Mouse (Mus musculus) gastrocnemius, adult 18-20 months (tissue): ENCODE measurements around the gene Col23a1. TPM values are rescaled to one million over a fixed set of nuclear protein-coding genes. Genes with fewer than 3 reads are reported as not detected.

Experiments
- DNase-seq: peaks from one replicate; pipeline ENCODE4 v3.0.0; 2021; ENCODE audit warnings: low spot score
- total RNA-seq, 2 experiments: library from RNA; stranded (reverse); gene quantifications; 2 replicates each; pipeline ENCODE4 v1.2.3; 2021

The Col23a1 gene
- total RNA-seq, 2 experiments from 2014 or later = 1.6 to 1.7 TPM

DNA sequence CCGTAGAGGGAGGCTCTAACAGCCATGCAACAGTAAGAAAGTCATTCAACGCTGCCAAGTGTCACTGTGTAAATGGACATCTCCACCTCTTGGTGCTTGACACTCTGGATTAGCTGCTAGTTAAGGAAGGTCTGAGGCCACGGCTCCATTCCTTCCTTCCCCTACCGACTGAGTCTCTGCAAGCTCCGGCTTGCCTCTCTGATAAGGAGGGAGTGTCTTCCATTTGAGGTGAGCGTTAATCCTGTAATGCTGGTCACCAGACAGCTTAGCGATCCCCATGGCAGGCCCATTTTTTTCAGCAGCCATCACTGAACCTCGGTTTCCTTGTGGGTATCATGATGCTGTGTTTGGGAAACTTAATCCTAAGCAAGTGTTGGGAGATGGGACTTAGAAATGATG lies 140.5 kb downstream of the Col23a1 start:
- no peak for DNase-seq

DNA sequence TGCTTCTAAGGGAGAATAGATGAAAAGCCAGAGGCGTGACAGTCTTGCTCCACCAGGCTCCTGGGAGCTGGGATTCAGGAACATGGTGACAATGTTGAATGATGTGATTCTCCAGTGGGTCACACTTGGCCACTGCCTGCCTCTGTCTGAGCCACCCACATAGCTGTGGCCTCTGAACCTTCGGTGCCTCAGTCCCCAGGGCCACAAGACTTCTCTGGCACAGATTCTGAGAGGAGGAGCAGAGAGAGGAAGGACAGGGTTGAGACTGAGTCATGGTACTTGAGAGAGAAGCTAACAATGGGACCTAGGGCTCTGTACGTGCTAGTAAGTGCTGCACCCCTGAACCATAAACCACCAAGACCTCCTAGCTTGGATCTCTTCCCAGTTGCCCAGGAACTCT lies 141.6 kb downstream of the Col23a1 start:
- no peak for DNase-seq

DNA sequence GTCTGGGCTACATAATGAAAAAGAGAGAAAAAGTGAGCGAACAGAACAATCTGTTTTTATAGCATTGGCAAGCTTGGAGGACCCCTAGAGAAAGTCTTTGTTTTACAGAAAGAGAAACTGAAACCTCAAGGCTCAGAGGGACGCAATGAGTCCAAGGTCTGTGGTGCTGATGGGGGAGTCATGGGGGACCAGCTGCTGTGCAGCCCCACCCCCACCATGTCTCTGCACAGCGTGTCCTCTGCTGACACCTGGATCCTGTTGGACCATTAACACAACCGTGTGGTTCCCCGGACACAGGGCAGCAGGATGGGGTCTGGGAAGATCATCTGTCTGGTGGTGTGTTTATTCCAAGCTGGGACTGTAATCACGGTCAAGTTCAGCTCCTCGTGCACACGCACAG lies 142.2 kb downstream of the Col23a1 start:
- no peak for DNase-seq

- no peak for DNase-seq
These were observed 152.3 kb downstream of the Col23a1 start for GRCm38 (mm10) chr11:51442006-51442405.

- DNase-seq = no peak
These were observed 152.9 kb downstream of the Col23a1 start for GRCm38 (mm10) chr11:51442599-51442998.

- no peak for DNase-seq
These were observed 154.1 kb downstream of the Col23a1 start for GRCm38 (mm10) chr11:51443818-51444217.

GRCm38 (mm10) chr11:51444649-51445048 lies 154.9 kb downstream of the Col23a1 start:
- no peak for DNase-seq

GRCm38 (mm10) chr11:51446711-51447425 lies 157.1 kb downstream of the Col23a1 start:
- DNase-seq = peak; percentile 42

DNA sequence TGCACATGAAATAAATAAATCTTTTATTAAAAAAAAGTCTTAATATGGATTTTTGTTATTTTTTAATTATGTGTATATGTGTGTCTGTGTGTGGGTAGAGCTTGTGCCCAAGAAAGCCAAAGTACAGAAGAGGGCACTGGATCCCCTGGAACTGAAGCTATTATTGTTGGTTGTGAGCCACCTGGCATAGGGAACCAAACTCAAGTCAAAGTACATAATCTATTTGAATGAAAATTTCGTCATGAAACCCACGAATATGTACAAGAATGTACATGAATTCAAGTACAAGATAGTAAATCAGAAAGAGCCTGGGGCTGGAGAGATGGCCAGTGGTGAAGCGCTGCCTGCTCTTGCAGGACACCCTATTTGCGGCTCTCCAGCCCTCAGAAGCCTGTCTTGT lies 158.5 kb downstream of the Col23a1 start:
- no peak for DNase-seq

GRCm38 (mm10) chr11:51448680-51449079 lies 159.0 kb downstream of the Col23a1 start:
- DNase-seq = no peak

- no peak for DNase-seq
These were observed 160.2 kb downstream of the Col23a1 start for GRCm38 (mm10) chr11:51449881-51450280.

GRCm38 (mm10) chr11:51451281-51451680 lies 161.6 kb downstream of the Col23a1 start:
- no peak for DNase-seq

DNA sequence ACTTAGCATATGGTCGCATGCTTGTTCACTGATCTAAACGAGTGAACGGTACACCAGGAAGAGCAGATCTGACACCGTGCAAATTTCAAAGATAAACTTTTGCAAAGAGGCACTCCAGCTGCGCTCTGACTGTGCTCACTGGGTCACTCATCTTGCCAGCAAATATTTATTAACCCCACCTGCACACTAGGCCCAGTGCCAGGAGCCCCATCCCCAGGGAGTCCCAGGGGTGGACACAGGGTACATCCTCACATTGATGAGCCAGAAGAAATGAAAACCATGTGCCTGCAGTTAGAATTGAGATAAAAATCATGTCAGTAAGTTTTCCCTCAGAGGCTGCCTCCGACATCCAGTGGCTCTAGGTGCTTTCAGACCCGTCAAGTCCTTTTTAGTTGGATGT lies 162.2 kb downstream of the Col23a1 start:
- no peak for DNase-seq

- DNase-seq = no peak
These were observed 164.0 kb downstream of the Col23a1 start for GRCm38 (mm10) chr11:51453742-51454141.

- no peak for DNase-seq
These were observed 165.8 kb downstream of the Col23a1 start for GRCm38 (mm10) chr11:51455501-51455900.

DNA sequence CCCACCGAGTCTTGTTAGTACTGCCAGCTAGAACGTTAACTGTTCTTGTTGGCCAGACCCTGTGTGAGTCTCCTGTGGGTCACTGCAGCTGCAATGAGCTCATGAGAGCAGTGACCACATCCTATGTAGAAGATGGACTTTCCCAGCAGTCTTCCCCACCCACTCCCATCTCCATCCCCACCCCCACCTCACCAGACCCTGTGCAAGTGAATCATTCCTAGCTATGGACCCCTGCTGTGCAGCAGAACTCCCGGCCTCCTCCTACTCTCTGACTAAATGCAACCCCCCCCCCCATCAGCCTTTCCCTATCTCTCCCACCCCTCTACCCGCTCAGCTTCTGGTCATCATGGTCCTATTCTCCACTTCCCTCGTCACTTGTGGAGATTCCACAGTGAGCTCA lies 167.9 kb downstream of the Col23a1 start:
- DNase-seq = no peak

- no peak for DNase-seq
These were observed 168.9 kb downstream of the Col23a1 start for GRCm38 (mm10) chr11:51458649-51459048.

- no peak for DNase-seq
These were observed 169.9 kb downstream of the Col23a1 start for GRCm38 (mm10) chr11:51459569-51460043.

GRCm38 (mm10) chr11:51468737-51469136 lies 179.0 kb downstream of the Col23a1 start:
- DNase-seq = no peak

DNA sequence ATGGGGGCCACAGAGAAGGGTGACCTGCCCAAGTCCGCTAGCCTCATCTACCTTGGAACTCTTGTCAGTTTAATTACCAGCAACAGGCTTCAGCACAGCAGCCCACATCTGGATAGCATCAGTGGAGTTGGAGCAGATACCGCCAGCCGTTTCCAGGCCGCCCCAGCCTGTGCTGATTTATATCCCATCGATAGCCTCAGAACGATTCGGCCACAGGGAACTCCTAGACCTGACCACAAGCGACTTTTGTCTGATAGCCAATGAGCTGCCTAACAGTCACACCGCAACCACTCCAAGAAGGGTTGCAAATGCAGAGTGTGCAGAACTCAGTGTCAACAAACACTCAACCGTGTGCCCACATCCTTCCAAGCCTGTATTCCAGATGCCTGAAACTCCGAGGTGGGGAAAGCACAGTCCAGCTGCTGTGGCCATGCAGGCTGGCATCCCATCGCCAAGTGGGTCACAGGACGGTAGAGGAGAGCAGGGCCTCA lies 179.7 kb downstream of the Col23a1 start:
- DNase-seq = no peak

DNA sequence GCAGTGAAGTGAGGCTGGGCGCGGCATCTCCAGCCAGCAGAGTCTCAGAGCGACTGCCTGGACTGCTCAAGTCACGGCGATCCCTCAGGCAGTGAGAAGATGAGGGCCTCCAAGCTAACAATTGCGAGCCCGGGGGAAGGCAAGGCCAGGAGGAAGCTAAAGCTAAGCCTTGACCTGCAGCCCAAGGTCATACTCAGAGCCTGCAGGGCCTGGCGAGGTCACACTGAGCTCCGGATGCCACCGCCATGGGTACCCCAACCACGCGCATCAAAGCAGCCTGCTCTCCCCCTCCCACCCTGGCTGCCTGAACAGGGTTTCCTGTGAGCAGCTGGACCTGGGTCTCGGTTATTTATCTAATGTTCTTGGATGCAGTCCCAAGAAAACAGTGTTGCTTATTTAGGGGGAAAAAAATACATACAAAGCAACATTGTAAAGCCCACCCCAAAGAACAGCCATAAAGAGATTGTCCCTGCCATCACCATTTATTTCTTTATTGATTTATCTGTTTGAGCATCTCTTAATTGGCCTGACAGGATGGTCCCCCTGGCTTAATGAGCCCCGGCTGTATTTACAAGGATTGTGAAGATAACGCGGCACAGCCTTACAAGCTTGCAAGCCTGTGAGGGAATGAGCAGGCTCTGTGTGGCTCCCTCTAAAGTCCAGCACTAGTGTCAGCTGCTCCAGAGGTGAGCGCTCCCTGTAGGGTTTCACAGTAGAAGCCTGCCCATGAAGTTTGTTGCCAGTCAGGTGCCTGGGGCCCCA lies 180.8 kb downstream of the Col23a1 start:
- DNase-seq = no peak

- no peak for DNase-seq
These were observed 184.0 kb downstream of the Col23a1 start for GRCm38 (mm10) chr11:51473686-51474085.

DNA sequence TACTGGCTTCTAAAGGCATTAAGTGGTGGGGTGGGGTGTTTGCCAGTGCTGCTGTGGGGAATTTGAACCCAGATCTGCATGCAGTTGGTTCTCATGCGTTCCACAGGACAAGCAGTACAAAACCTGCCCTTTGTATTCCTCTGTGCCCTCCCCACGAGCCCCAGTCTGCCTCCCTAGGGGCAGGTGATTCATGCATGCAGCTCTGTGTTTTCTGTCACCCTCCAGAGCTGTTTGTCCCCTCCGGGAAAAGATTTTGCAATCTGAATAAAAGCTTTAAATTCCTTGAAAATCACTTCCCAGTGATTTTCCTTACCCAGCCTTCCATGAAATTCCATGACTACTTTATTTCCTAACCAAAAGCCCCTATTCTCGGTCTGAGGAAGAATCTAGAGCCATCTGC lies 186.8 kb downstream of the Col23a1 start:
- no peak for DNase-seq
